In the genomic region with DNA sequence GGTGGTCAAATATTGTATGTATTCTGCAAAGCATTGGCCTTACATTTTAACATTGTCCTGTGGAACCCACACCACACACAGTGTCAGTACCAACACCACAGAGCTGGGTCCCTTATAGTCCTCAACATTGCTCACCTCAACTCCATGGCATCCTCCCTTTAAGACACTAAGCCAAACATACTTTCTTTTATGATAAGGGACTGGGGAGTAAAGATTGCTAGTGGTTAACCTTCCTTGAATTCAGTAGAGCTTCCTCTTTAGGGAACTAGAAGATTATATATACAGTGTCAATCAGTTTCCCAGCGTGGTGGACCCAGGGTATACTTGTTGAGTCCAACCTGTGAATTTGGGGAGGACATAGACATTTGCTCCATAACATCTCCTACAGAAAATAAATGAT, we compare ENCODE assay signal across 26 mouse cellular contexts.
"Had no signal": no experiment of that assay in that cellular context is flagged by ENCODE, and none has a peak within 500 bp of the region (broad histone marks: within the 10 kb centered on the region; RNA-seq: fewer than 3 reads in every experiment).

No protein-coding gene starts in this region.

- ATAC-seq: hindbrain, embryonic 16.5 days; inflammation-experienced regulatory T-cells, adult 6 months; intestine, embryonic 15.5 days; intestine, postnatal 0 days had no signal

- H3K4me1 ChIP-seq: hindbrain, embryonic 10.5 days; hindbrain, embryonic 12.5 days; intestine, embryonic 15.5 days; limb, embryonic 10.5 days; limb, embryonic 12.5 days; liver, embryonic 13.5 days had no signal

- H3K9me3 ChIP-seq: hindbrain, embryonic 10.5 days; hindbrain, embryonic 12.5 days; intestine, embryonic 15.5 days; limb, embryonic 10.5 days; limb, embryonic 12.5 days; liver, embryonic 13.5 days had no signal

- DNase-seq: gastrocnemius, adult 2 months; gastrocnemius, postnatal 10 days; gastrocnemius, postnatal 25 days; heart, adult 2 months; heart, postnatal 10 days; heart, postnatal 4 days; kidney, adult 18-20 months; kidney, adult 8-10 months; kidney, postnatal 14 days; kidney, postnatal 36 days; layer of hippocampus, adult 9-11 months; layer of hippocampus, postnatal 36 days; liver; liver, embryonic 13.5 days had no signal

- H3K27ac ChIP-seq: gastrocnemius, adult 2 months; heart, adult 2 months; hindbrain, embryonic 10.5 days; hindbrain, embryonic 12.5 days; hindbrain, embryonic 14.5 days; intestine, embryonic 15.5 days; kidney, postnatal 0 days; limb, embryonic 10.5 days; limb, embryonic 12.5 days; liver, embryonic 13.5 days had no signal

- H3K27me3 ChIP-seq: hindbrain, embryonic 12.5 days; intestine, embryonic 15.5 days; limb, embryonic 12.5 days; liver, embryonic 13.5 days had no signal

- H3K4me2 ChIP-seq: heart, embryonic 11.5 days; hindbrain, embryonic 12.5 days; hindbrain, embryonic 14.5 days; intestine, embryonic 15.5 days; limb, embryonic 12.5 days; liver, embryonic 11.5 days; liver, embryonic 13.5 days had no signal

- H3K36me3 ChIP-seq: hindbrain, embryonic 10.5 days; hindbrain, embryonic 12.5 days; intestine, embryonic 15.5 days; limb, embryonic 10.5 days; limb, embryonic 12.5 days; liver, embryonic 13.5 days had no signal

- H3K9ac ChIP-seq: hindbrain, embryonic 12.5 days; hindbrain, embryonic 14.5 days; intestine, embryonic 15.5 days; limb, embryonic 12.5 days; liver, embryonic 13.5 days had no signal

- H3K4me3 ChIP-seq: gastrocnemius, adult 2 months; heart, adult 2 months; hindbrain, embryonic 10.5 days; hindbrain, embryonic 12.5 days; intestine, embryonic 15.5 days; limb, embryonic 10.5 days; limb, embryonic 12.5 days; liver, embryonic 13.5 days had no signal
